14 mouse cellular contexts compared by ENCODE assay signal in the genomic region with DNA sequence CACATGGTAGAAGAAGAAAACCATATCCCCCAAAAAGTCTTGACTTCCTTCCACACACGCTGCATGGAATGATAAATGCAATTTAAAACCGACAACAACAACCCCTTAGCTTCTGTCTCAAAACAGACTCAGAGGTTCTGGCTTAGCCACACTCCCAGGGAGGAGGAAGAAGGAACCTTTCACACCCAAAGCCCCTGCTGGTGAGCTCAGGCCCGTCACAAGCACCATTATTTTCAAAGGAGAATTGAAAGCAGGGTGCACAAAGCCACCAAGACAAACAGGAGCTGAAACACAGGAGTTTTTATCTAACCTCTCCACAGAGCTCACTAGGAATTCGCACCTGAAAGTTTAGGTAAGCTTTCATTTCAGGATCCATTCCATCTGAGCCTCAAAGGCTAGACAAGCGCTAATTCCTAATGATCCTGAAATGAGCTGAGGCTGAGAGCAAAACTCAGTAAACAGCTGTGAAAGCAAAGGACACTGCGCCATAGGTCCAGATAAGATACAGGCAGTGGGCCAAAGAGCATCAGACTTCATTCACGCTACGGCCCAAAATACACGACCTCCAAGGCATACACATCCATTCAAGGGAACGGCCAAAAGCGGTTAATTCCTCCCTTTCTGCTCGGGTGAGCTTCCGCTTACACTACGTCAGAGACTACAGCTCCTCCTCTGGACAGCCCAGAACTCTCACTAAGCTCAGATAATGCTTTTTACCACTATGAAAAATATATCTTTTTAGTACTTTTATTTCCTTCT. TPM values are rescaled to one million over a fixed set of nuclear protein-coding genes. Genes with fewer than 3 reads are reported as not detected.
DNase-seq lines count a peak whose midpoint lies in the region; ATAC-seq lines count a peak whose summit lies in the region.
"Had no signal": no experiment of that assay in that cellular context is flagged by ENCODE, and none has a peak within 500 bp of the region (broad histone marks: within the 10 kb centered on the region; RNA-seq: fewer than 3 reads in every experiment).

No protein-coding gene starts in this region.

- intact Hi-C loops in heart, postnatal 25 days (cut with DNase I) = loop anchor here (10.0 kb wide), 1 partner anchor 593 kb away; a partner anchor contains a TSS

- WGBS in lung, embryonic 16.5 days = 49% methylated on average over 14 of the region's 14 CpGs
- 53% methylated on average over 14 of the region's 14 CpGs for WGBS in heart, embryonic 12.5 days

- peak; percentile 85 for DNase-seq in heart, adult 11 months
- DNase-seq in heart, postnatal 25 days (ENCODE audit: low spot score) = no peak
- no peak for DNase-seq in lung, postnatal 10 days
- no peak for DNase-seq in embryo, embryonic 11 days
- DNase-seq in spleen, postnatal 4 days (ENCODE audit: low spot score in 2 of 2) = no peak
- DNase-seq: forebrain, postnatal 0 days; lung, adult 18-20 months; right cerebral cortex, postnatal 4 days had no signal

- no peak overlapping the region for H3K4me2 ChIP-seq in lung, embryonic 16.5 days (ENCODE audit: low read depth, low read length)
- H3K4me2 ChIP-seq in heart, embryonic 12.5 days = peak overlapping the region; percentile 13

- H3K9ac ChIP-seq in lung, embryonic 16.5 days (ENCODE audit: low read length) = no peak overlapping the region
- H3K9ac ChIP-seq in heart, embryonic 12.5 days = no peak overlapping the region
- H3K9ac ChIP-seq: forebrain, postnatal 0 days had no signal

- ATAC-seq in lung, embryonic 16.5 days (ENCODE audit: low read depth) = peak; percentile 87
- no peak for ATAC-seq in heart, embryonic 12.5 days (ENCODE audit: insufficient number of reproducible peaks, low FRiP score)
- ATAC-seq in megakaryocyte, adult 5-6 weeks (ENCODE audit: poor library complexity, severe bottlenecking) = peak; percentile 80
- ATAC-seq: CD4-positive, CD25-positive, alpha-beta regulatory T cell, adult 4 months; forebrain, postnatal 0 days; inflammation-experienced regulatory T-cells, adult 6 months; Patski had no signal

- H3K27me3 ChIP-seq in lung, embryonic 16.5 days (ENCODE audit: control insufficient read depth, insufficient read depth, low read depth, low read length) = no peaks in the 10 kb centered on the region
- no peaks in the 10 kb centered on the region for H3K27me3 ChIP-seq in heart, embryonic 12.5 days (replicated peaks)
- H3K27me3 ChIP-seq: Patski had no signal

- H3K27ac ChIP-seq in lung, embryonic 16.5 days (ENCODE audit: low read length) = no peak overlapping the region
- 0 out of 2 replicates have a peak overlapping the region, but pooled peaks have one; percentile 13 for H3K27ac ChIP-seq in heart, embryonic 12.5 days (ENCODE audit: poor library complexity, severe bottlenecking)

- no peaks in the 10 kb centered on the region for H3K9me3 ChIP-seq in lung, embryonic 16.5 days (ENCODE audit: control insufficient read depth, low read length)
- peaks cover 2% of the 10 kb centered on the region; the same call in 1 of the 2 replicates for H3K9me3 ChIP-seq in heart, embryonic 12.5 days (replicated peaks)

- H3K36me3 ChIP-seq in lung, embryonic 16.5 days (ENCODE audit: control insufficient read depth, insufficient read depth, low read length) = peaks cover 21% of the 10 kb centered on the region; the same call in 1 of the 2 replicates
- peaks cover 34% of the 10 kb centered on the region for H3K36me3 ChIP-seq in heart, embryonic 12.5 days

- H3K4me1 ChIP-seq in lung, embryonic 16.5 days (replicated peaks; ENCODE audit: control insufficient read depth, insufficient read depth, low read length) = peaks cover 3% of the 10 kb centered on the region
- H3K4me1 ChIP-seq in heart, embryonic 12.5 days (replicated peaks) = peaks cover 13% of the 10 kb centered on the region

- no peak overlapping the region for H3K4me3 ChIP-seq in lung, embryonic 16.5 days (ENCODE audit: low read length)
- no peak overlapping the region for H3K4me3 ChIP-seq in heart, embryonic 12.5 days

RNA-seq across cellular contexts. Expression of a gene that starts 7.6 kb away (rescaled TPM):
- 10 to 100 TPM; 36.7 to 39.3 TPM for total RNA-seq in heart, postnatal 25 days (2021)
- 46.6 and 48.2 TPM in 2 replicates for polyA plus RNA-seq in lung, embryonic 16.5 days (2015; fragmentation: Nextera tagmentation; extraction: Ambion mirVana)
- polyA plus RNA-seq in heart, embryonic 12.5 days (2016; fragmentation: Nextera tagmentation; extraction: Ambion mirVana) = 38.8 and 40.9 TPM in 2 replicates
- total RNA-seq in megakaryocyte, adult 5-6 weeks (2015) = 20.9 and 24.0 TPM in 2 replicates
- total RNA-seq in megakaryocyte, adult 5-6 weeks (2017) = 28.5 and 36.9 TPM in 2 replicates

RNA-seq across cellular contexts. Expression of a gene that starts 38.8 kb away (rescaled TPM):
- 10 to 100 TPM; 89.9 to 90.2 TPM for total RNA-seq in heart, postnatal 25 days (2021)
- polyA plus RNA-seq in lung, embryonic 16.5 days (2015; fragmentation: Nextera tagmentation; extraction: Ambion mirVana) = 212 and 215 TPM in 2 replicates
- 153 and 159 TPM in 2 replicates for polyA plus RNA-seq in heart, embryonic 12.5 days (2016; fragmentation: Nextera tagmentation; extraction: Ambion mirVana)
- total RNA-seq in megakaryocyte, adult 5-6 weeks (2015) = 67.0 and 85.0 TPM in 2 replicates
- 67.1 and 71.1 TPM in 2 replicates for total RNA-seq in megakaryocyte, adult 5-6 weeks (2017)

RNA-seq across cellular contexts. Expression of a gene that starts 44.3 kb away (rescaled TPM):
- 100 to 1,000 TPM; 171 to 172 TPM for total RNA-seq in heart, postnatal 25 days (2021)
- polyA plus RNA-seq in lung, embryonic 16.5 days (2015; fragmentation: Nextera tagmentation; extraction: Ambion mirVana) = 306 and 326 TPM in 2 replicates
- 244 and 259 TPM in 2 replicates for polyA plus RNA-seq in heart, embryonic 12.5 days (2016; fragmentation: Nextera tagmentation; extraction: Ambion mirVana)
- 179 and 204 TPM in 2 replicates for total RNA-seq in megakaryocyte, adult 5-6 weeks (2015)
- total RNA-seq in megakaryocyte, adult 5-6 weeks (2017) = 106 and 108 TPM in 2 replicates
